10 mouse cellular contexts compared by ENCODE assay signal in genomic region chr11:94969709-94970108, GRCm38 (mm10). TPM values are rescaled to one million over a fixed set of nuclear protein-coding genes. Genes with fewer than 3 reads are reported as not detected.
"Had no signal": no experiment of that assay in that cellular context is flagged by ENCODE, and none has a peak within 500 bp of the region (broad histone marks: within the 10 kb centered on the region; RNA-seq: fewer than 3 reads in every experiment).

No protein-coding gene starts in this region.

RNA-seq across cellular contexts. Expression of gene Hils1, which starts 2.3 kb away (rescaled TPM):
- total RNA-seq: neutrophil, adult 5-6 weeks had no signal
- polyA plus RNA-seq: neural tube, embryonic 13.5 days; neural tube, embryonic 14.5 days; neural tube, embryonic 15.5 days; spleen, adult 2 months; stomach, embryonic 14.5 days; stomach, embryonic 15.5 days; stomach, embryonic 16.5 days; stomach, postnatal 0 days; thymus, postnatal 0 days had no signal

RNA-seq across cellular contexts. Expression of gene Sgca, which starts 6.4 kb away (rescaled TPM):
- total RNA-seq: neutrophil, adult 5-6 weeks had no signal
- polyA plus RNA-seq: neural tube, embryonic 13.5 days; neural tube, embryonic 14.5 days had no signal

RNA-seq across cellular contexts. Expression of gene Col1a1, which starts 33.7 kb away (rescaled TPM):
- total RNA-seq: neutrophil, adult 5-6 weeks had no signal
